32 mouse cellular contexts compared by ENCODE assay signal in the genomic region with DNA sequence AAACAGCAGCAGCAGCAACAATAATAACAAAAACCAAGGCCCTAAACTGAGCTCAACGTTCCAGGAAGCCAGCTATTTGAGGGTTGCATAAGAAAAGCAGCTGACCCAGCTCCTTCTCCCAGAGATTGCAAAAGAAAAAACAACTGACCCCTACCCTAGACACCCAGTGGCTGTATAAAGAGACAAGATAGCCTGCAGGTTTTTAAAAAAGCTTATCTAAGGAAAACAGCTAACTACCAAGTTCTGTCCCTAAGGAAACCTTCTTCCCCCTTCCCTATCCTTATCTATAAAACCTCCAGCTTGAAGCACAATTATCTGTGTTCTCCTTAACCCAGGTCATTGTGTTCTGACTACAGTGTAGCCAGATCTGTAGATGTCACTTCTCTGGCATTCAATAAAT. TPM values are rescaled to one million over a fixed set of nuclear protein-coding genes. Genes with fewer than 3 reads are reported as not detected.
DNase-seq lines count a peak whose midpoint lies in the region; ATAC-seq lines count a peak whose summit lies in the region.
"Had no signal": no experiment of that assay in that cellular context is flagged by ENCODE, and none has a peak within 500 bp of the region (broad histone marks: within the 10 kb centered on the region; RNA-seq: fewer than 3 reads in every experiment).

No protein-coding gene starts in this region.

- H3K27ac ChIP-seq in liver, embryonic 11.5 days (ENCODE audit: low read depth, low read length), result no peak overlapping the region
- no peak overlapping the region for H3K27ac ChIP-seq in liver, embryonic 16.5 days (ENCODE audit: low read length)
- H3K27ac ChIP-seq in midbrain, embryonic 10.5 days (replicated peaks), result no peak overlapping the region
- H3K27ac ChIP-seq: embryonic facial prominence, embryonic 13.5 days; heart, adult 2 months; hindbrain, embryonic 14.5 days; left cerebral cortex, adult 2 months; limb, embryonic 12.5 days; midbrain, embryonic 15.5 days had no signal

- peak; percentile 1 for DNase-seq in lung, postnatal 36 days
- DNase-seq in lung, postnatal 10 days, result no peak
- DNase-seq in liver, embryonic 11.5 days (ENCODE audit: low spot score), result no peak
- DNase-seq in embryo, embryonic 11 days, result no peak
- no peak for DNase-seq in right cerebral cortex, postnatal 4 days
- no peak for DNase-seq in midbrain, embryonic 10.5 days (ENCODE audit: low spot score)
- DNase-seq: adrenal gland, adult 8-10 months; cerebellum, adult 9-10 months; cerebellum, postnatal 36 days; heart, adult 2 months; heart, postnatal 4 days; kidney, adult 9 months; kidney, postnatal 10 days; lung, adult 2 months; lung, postnatal 14 days; thymus, adult 2 months; thymus, postnatal 36 days had no signal

- no peaks in the 10 kb centered on the region for H3K9me3 ChIP-seq in liver, embryonic 11.5 days (ENCODE audit: control insufficient read depth, low read length)
- H3K9me3 ChIP-seq in liver, embryonic 16.5 days (replicated peaks; ENCODE audit: control insufficient read depth, low read length), result no peaks in the 10 kb centered on the region
- no peaks in the 10 kb centered on the region for H3K9me3 ChIP-seq in midbrain, embryonic 10.5 days (replicated peaks)
- H3K9me3 ChIP-seq: embryonic facial prominence, embryonic 13.5 days; heart, embryonic 12.5 days; limb, embryonic 12.5 days; megakaryocyte, embryonic 14.5 days; midbrain, embryonic 15.5 days had no signal

- H3K4me1 ChIP-seq in liver, embryonic 11.5 days (replicated peaks; ENCODE audit: control insufficient read depth, insufficient read depth, low read length), result no peaks in the 10 kb centered on the region
- no peaks in the 10 kb centered on the region for H3K4me1 ChIP-seq in liver, embryonic 16.5 days (ENCODE audit: control insufficient read depth, low read depth, low read length)
- H3K4me1 ChIP-seq in midbrain, embryonic 10.5 days, result no peaks in the 10 kb centered on the region
- H3K4me1 ChIP-seq: embryonic facial prominence, embryonic 13.5 days; heart, embryonic 12.5 days; limb, embryonic 12.5 days; megakaryocyte, embryonic 14.5 days; midbrain, embryonic 15.5 days had no signal

- H3K36me3 ChIP-seq in liver, embryonic 11.5 days (ENCODE audit: control insufficient read depth, insufficient read depth, low read length), result no peaks in the 10 kb centered on the region
- H3K36me3 ChIP-seq in liver, embryonic 16.5 days (ENCODE audit: control insufficient read depth, insufficient read depth), result no peaks in the 10 kb centered on the region
- H3K36me3 ChIP-seq in midbrain, embryonic 10.5 days, result no peaks in the 10 kb centered on the region
- H3K36me3 ChIP-seq: embryonic facial prominence, embryonic 13.5 days; heart, embryonic 12.5 days; limb, embryonic 12.5 days; midbrain, embryonic 15.5 days had no signal

- H3K4me2 ChIP-seq in liver, embryonic 11.5 days, result no peak overlapping the region
- H3K4me2 ChIP-seq in liver, embryonic 16.5 days (ENCODE audit: low read depth, low read length), result no peak overlapping the region
- H3K4me2 ChIP-seq: embryonic facial prominence, embryonic 13.5 days; heart, embryonic 12.5 days; hindbrain, embryonic 14.5 days; limb, embryonic 12.5 days; midbrain, embryonic 15.5 days had no signal

- peak; percentile 63 for ATAC-seq in liver, embryonic 11.5 days (replicated peaks; ENCODE audit: low FRiP score)
- peak; percentile 39; the same call in 1 of the 2 replicates for ATAC-seq in liver, embryonic 16.5 days (ENCODE audit: low read depth)
- ATAC-seq: activated CD4-positive, CD25-positive, alpha-beta regulatory T cell, adult 4 months; forebrain, embryonic 16.5 days; intestine, postnatal 0 days; midbrain, embryonic 15.5 days had no signal

- no peaks in the 10 kb centered on the region for H3K27me3 ChIP-seq in liver, embryonic 11.5 days (replicated peaks; ENCODE audit: control insufficient read depth, insufficient read depth, low read length)
- no peaks in the 10 kb centered on the region for H3K27me3 ChIP-seq in liver, embryonic 16.5 days (ENCODE audit: control insufficient read depth, insufficient read depth, low read depth, low read length)
- H3K27me3 ChIP-seq in midbrain, embryonic 10.5 days (ENCODE audit: low read depth, poor library complexity, severe bottlenecking), result no peaks in the 10 kb centered on the region
- H3K27me3 ChIP-seq: embryonic facial prominence, embryonic 13.5 days; heart, embryonic 12.5 days; limb, embryonic 12.5 days; megakaryocyte, embryonic 14.5 days; midbrain, embryonic 15.5 days had no signal

- 30% methylated on average over 1 of the region's 1 CpGs for WGBS in liver, embryonic 11.5 days
- 29% methylated on average over 1 of the region's 1 CpGs for WGBS in liver, embryonic 16.5 days (ENCODE audit: insufficient replicate concordance)
- 64% methylated on average over 1 of the region's 1 CpGs for WGBS in midbrain, embryonic 10.5 days

- no peak overlapping the region for H3K9ac ChIP-seq in liver, embryonic 11.5 days (ENCODE audit: low read depth, low read length)
- no peak overlapping the region for H3K9ac ChIP-seq in liver, embryonic 16.5 days (ENCODE audit: low read depth, low read length)
- H3K9ac ChIP-seq: embryonic facial prominence, embryonic 13.5 days; heart, embryonic 12.5 days; hindbrain, embryonic 14.5 days; limb, embryonic 12.5 days; midbrain, embryonic 15.5 days had no signal

- H3K4me3 ChIP-seq in liver, embryonic 11.5 days (ENCODE audit: low read depth, low read length), result no peak overlapping the region
- H3K4me3 ChIP-seq in liver, embryonic 16.5 days (ENCODE audit: low read depth, low read length), result no peak overlapping the region
- no peak overlapping the region for H3K4me3 ChIP-seq in midbrain, embryonic 10.5 days
- H3K4me3 ChIP-seq: embryonic facial prominence, embryonic 13.5 days; erythroblast, embryonic 14.5 days; heart, adult 2 months; heart, embryonic 12.5 days; left cerebral cortex, adult 2 months; limb, embryonic 12.5 days; megakaryocyte, embryonic 14.5 days; midbrain, embryonic 15.5 days had no signal

RNA-seq across cellular contexts. Expression of gene Heph, which starts 37.4 kb away (rescaled TPM):
- polyA plus RNA-seq in liver, embryonic 11.5 days (2014; fragmentation: Nextera tagmentation; extraction: Ambion mirVana), result 5.3 and 6.0 TPM in 2 replicates
- polyA plus RNA-seq in liver, embryonic 16.5 days (2015; fragmentation: Nextera tagmentation; extraction: Ambion mirVana), result 1.0 and 1.1 TPM in 2 replicates
- polyA plus RNA-seq in midbrain, embryonic 10.5 days (2016; fragmentation: Nextera tagmentation; extraction: Ambion mirVana), result 16.9 and 17.7 TPM in 2 replicates
- polyA plus RNA-seq: activated CD4-positive, CD25-positive, alpha-beta regulatory T cell, adult 4 months; erythroblast, embryonic 14.5 days had no signal

RNA-seq across cellular contexts. Expression of gene Hsf3, which starts 38.4 kb away (rescaled TPM):
- polyA plus RNA-seq in liver, embryonic 11.5 days (2014; fragmentation: Nextera tagmentation; extraction: Ambion mirVana), result not detected in 2 replicates
- polyA plus RNA-seq in liver, embryonic 16.5 days (2015; fragmentation: Nextera tagmentation; extraction: Ambion mirVana), result not detected in 2 replicates
- 0.19 and 0.41 TPM in 2 replicates for polyA plus RNA-seq in midbrain, embryonic 10.5 days (2016; fragmentation: Nextera tagmentation; extraction: Ambion mirVana)
- polyA plus RNA-seq: activated CD4-positive, CD25-positive, alpha-beta regulatory T cell, adult 4 months; erythroblast, embryonic 14.5 days; forebrain, embryonic 16.5 days; heart, adult 2 months; heart, embryonic 12.5 days; heart, postnatal 0 days; large intestine, adult 2 months; lung, adult 2 months; neural tube, embryonic 11.5 days; thymus, adult 2 months had no signal
